Mouse (Mus musculus) heart, embryonic 12.5 days (tissue): ENCODE results near the gene Txndc2. TPM values are rescaled to one million over a fixed set of nuclear protein-coding genes. Genes with fewer than 3 reads are reported as not detected.

ENCODE experiments used
- polyA plus RNA-seq: library from polyadenylated mRNA; unstranded; fragments of >200 nt; fragmentation: Nextera tagmentation; extraction: Ambion mirVana; gene quantifications from 2 replicates; pipeline ENCODE4 v1.2.1, GENCODE M21; 2016

Txndc2 gene
- polyA plus RNA-seq, 1 experiment from 2014 or later, result not detected

Other genes with a start within 250 kb of the Txndc2 start
- gene Tmem232, start 101.4 kb downstream of the Txndc2 start, polyA plus RNA-seq, result 0.17 TPM in 1 of 2 replicates, not detected in the other
- 186 and 190 TPM in 2 replicates for gene Vapa, start 28.6 kb downstream of the Txndc2 start, polyA plus RNA-seq
- 31.2 and 33.4 TPM in 2 replicates for gene Rab31, start 130.6 kb upstream of the Txndc2 start, polyA plus RNA-seq
- 33.5 and 37.5 TPM in 2 replicates for gene Ppp4r1, start 140.4 kb upstream of the Txndc2 start, polyA plus RNA-seq
- gene Ralbp1, start 243.6 kb upstream of the Txndc2 start, polyA plus RNA-seq, result 40.9 and 41.1 TPM in 2 replicates